Mouse (Mus musculus) kidney, embryonic 15.5 days (tissue): ENCODE data around the gene Igf1r. TPM values are rescaled to one million over a fixed set of nuclear protein-coding genes. Genes with fewer than 3 reads are reported as not detected.

Source experiments
- ATAC-seq: fragments of 200-750 bp; cut with Nextera tagmentation; replicated peaks from 2 replicates; pipeline ENCODE4 v1.8.0; 2017; ENCODE audit warnings: moderate TSS enrichment; ENCODE audit not compliant: low FRiP score
- H3K27ac ChIP-seq: fragments of 300-500 bp; sonication (generic); 2 replicates; pipeline ENCODE4 v1.5.1; 2015; ENCODE audit warnings: mild to moderate bottlenecking, inconsistent platforms
- H3K27me3 ChIP-seq: fragments of 300-500 bp; sonication (generic); 2 replicates; pipeline ENCODE4 v1.6.1; 2015; ENCODE audit warnings: inconsistent platforms
- H3K36me3 ChIP-seq: fragments of 300-500 bp; sonication (generic); 2 replicates; pipeline ENCODE4 v1.6.1; 2015; ENCODE audit warnings: inconsistent platforms
- H3K4me1 ChIP-seq: fragments of 300-500 bp; sonication (generic); 2 replicates; pipeline ENCODE4 v1.6.1; 2015; ENCODE audit warnings: inconsistent platforms
- H3K4me2 ChIP-seq: fragments of 300-500 bp; sonication (generic); 2 replicates; pipeline ENCODE4 v1.6.1; 2015; ENCODE audit warnings: moderate library complexity, mild to moderate bottlenecking, inconsistent platforms
- H3K4me3 ChIP-seq: fragments of 300-500 bp; sonication (generic); replicated peaks from 2 replicates; pipeline ENCODE4 v1.5.1; 2015; ENCODE audit warnings: mild to moderate bottlenecking, inconsistent platforms
- H3K9ac ChIP-seq: fragments of 300-500 bp; sonication (generic); 2 replicates; pipeline ENCODE4 v1.6.1; 2015; ENCODE audit warnings: mild to moderate bottlenecking, inconsistent platforms
- H3K9me3 ChIP-seq: fragments of 300-500 bp; sonication (generic); replicated peaks from 2 replicates; pipeline ENCODE4 v1.6.1; 2016; ENCODE audit warnings: inconsistent platforms
- WGBS: fragments of 180-500 bp; shearing (Covaris S2); methylation state at CpG from one replicate; pipeline ENCODE4 v1.1.7; 2015; ENCODE audit warnings: mixed read lengths; 5-methylcytosine and 5-hydroxymethylcytosine counted together
- polyA plus RNA-seq: library from polyadenylated mRNA; unstranded; fragments of >200 nt; fragmentation: Nextera tagmentation; extraction: Ambion mirVana; gene quantifications from 2 replicates; pipeline ENCODE4 v1.2.1, GENCODE M21; 2015

The Igf1r gene
- polyA plus RNA-seq, 1 experiment from 2014 or later: 26.9 TPM

- no peaks in the 10 kb centered on the region for H3K36me3 ChIP-seq
- no peak overlapping the region for H3K9ac ChIP-seq
- ATAC-seq: no peak
- H3K9me3 ChIP-seq: no peaks in the 10 kb centered on the region
- H3K27ac ChIP-seq: no peak overlapping the region
- no peak overlapping the region for H3K4me3 ChIP-seq
- no peaks in the 10 kb centered on the region for H3K27me3 ChIP-seq
- no peak overlapping the region for H3K4me2 ChIP-seq
- peaks cover 71% of the 10 kb centered on the region for H3K4me1 ChIP-seq
- 65% methylated on average over 6 of the region's 6 CpGs for WGBS
Observed at GRCm38 (mm10) chr7:68059690-68060089, 107.1 kb downstream of the Igf1r start.

- H3K9ac ChIP-seq: no peak overlapping the region
- no peak overlapping the region for H3K4me2 ChIP-seq
- WGBS: 75% methylated on average over 9 of the region's 9 CpGs
- H3K27ac ChIP-seq: no peak overlapping the region
- no peaks in the 10 kb centered on the region for H3K9me3 ChIP-seq
- peaks cover 76% of the 10 kb centered on the region for H3K4me1 ChIP-seq
- no peaks in the 10 kb centered on the region for H3K36me3 ChIP-seq
- no peak for ATAC-seq
- no peaks in the 10 kb centered on the region for H3K27me3 ChIP-seq
- no peak overlapping the region for H3K4me3 ChIP-seq
Observed at GRCm38 (mm10) chr7:68061434-68061833, 108.8 kb downstream of the Igf1r start.

GRCm38 (mm10) chr7:68062170-68062848 lies 109.7 kb downstream of the Igf1r start:
- no peak overlapping the region for H3K4me3 ChIP-seq
- 74% methylated on average over 13 of the region's 13 CpGs for WGBS
- H3K27me3 ChIP-seq: no peaks in the 10 kb centered on the region
- H3K9ac ChIP-seq: no peak overlapping the region
- no peak for ATAC-seq
- peaks cover 83% of the 10 kb centered on the region for H3K4me1 ChIP-seq
- H3K27ac ChIP-seq: no peak overlapping the region
- no peaks in the 10 kb centered on the region for H3K36me3 ChIP-seq
- no peaks in the 10 kb centered on the region for H3K9me3 ChIP-seq
- no peak overlapping the region for H3K4me2 ChIP-seq

- 31% methylated on average over 5 of the region's 5 CpGs for WGBS
- Histone ChIP-seq H3K27ac (no peak overlapping the region), H3K9me3 (no peaks in the 10 kb centered on the region), H3K4me1 (peaks cover 83% of the 10 kb centered on the region), H3K4me2 (no peak overlapping the region), H3K4me3 (no peak overlapping the region), H3K27me3 (no peaks in the 10 kb centered on the region), H3K36me3 (no peaks in the 10 kb centered on the region), H3K9ac (no peak overlapping the region)
- no peak for ATAC-seq
Observed at GRCm38 (mm10) chr7:68062849-68063208, 110.2 kb downstream of the Igf1r start.

DNA sequence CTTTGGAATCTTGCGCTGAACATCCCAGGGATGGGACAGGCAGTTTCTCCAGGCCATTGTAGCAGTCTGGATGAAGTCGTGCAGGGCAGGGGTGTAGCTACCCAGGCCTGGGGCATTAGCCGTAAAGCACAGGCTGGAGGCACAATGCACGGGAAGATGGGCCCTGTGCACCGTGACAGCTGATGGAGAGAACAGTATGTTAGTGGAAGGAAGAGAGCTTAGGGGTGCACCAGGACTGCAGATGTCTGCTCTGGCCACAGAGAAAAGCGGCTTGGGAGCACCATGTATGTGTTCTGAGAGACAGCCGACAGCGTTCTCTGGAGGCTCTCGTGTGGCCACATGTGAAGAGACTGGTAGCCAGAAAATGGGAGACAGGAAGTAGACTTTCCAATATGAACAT lies 111.1 kb downstream of the Igf1r start:
- Histone ChIP-seq H3K4me3 (no peak overlapping the region), H3K9ac (no peak overlapping the region), H3K27me3 (no peaks in the 10 kb centered on the region), H3K27ac (no peak overlapping the region), H3K4me2 (no peak overlapping the region), H3K4me1 (peaks cover 78% of the 10 kb centered on the region), H3K36me3 (no peaks in the 10 kb centered on the region), H3K9me3 (no peaks in the 10 kb centered on the region)
- no peak for ATAC-seq
- 82% methylated on average over 9 of the region's 9 CpGs for whole genome bisulfite sequencing

GRCm38 (mm10) chr7:68064120-68064519 lies 111.5 kb downstream of the Igf1r start:
- H3K4me1 ChIP-seq: peaks cover 80% of the 10 kb centered on the region
- no peak overlapping the region for H3K4me3 ChIP-seq
- H3K4me2 ChIP-seq: no peak overlapping the region
- no peaks in the 10 kb centered on the region for H3K9me3 ChIP-seq
- H3K36me3 ChIP-seq: no peaks in the 10 kb centered on the region
- no peaks in the 10 kb centered on the region for H3K27me3 ChIP-seq
- no peak overlapping the region for H3K9ac ChIP-seq
- WGBS: 88% methylated on average over 8 of the region's 8 CpGs
- ATAC-seq: 0 out of 2 replicates have a peak, but pooled peaks have one; percentile 1
- H3K27ac ChIP-seq: peak overlapping the region; percentile 61

DNA sequence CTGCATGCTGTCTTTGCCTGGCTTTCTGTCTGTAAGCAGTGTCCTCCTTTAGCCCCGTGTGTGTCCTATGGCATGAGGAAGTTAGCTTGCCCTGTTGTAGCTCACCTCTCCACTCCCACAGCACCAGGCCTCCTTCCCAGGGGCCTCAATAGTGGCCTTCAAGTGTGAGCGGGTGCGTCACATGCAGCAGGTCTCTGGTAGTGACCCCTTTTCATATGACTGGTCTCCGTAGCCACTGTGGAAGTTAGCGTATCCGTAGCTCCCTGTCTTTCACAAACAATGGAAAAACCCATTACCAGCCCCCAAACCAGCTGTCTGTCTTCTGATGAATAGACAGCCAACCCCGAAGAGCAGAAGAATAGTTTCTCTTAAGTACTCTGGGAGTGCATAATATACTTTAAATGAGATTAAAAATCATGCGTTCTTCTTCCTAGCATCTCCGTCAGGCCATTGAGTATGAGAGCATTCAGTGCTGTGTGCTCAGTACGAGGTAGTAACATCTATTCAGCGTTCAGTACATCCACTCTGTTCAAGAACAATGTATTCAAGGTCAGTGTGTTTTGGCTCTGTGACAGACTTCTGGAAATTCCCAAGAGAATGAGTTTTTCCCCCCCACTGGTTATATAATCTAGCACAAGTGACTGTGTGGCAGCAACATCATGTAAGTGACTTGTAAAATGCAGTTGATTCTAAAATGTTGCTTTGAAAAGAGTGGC lies 112.2 kb downstream of the Igf1r start:
- H3K36me3 ChIP-seq: no peaks in the 10 kb centered on the region
- no peaks in the 10 kb centered on the region for H3K9me3 ChIP-seq
- no peaks in the 10 kb centered on the region for H3K27me3 ChIP-seq
- H3K27ac ChIP-seq: peak overlapping the region; percentile 61
- peak; percentile 64 for ATAC-seq
- peaks cover 78% of the 10 kb centered on the region for H3K4me1 ChIP-seq
- WGBS: 35% methylated on average over 11 of the region's 11 CpGs
- no peak overlapping the region for H3K4me2 ChIP-seq
- no peak overlapping the region for H3K4me3 ChIP-seq
- H3K9ac ChIP-seq: no peak overlapping the region

DNA sequence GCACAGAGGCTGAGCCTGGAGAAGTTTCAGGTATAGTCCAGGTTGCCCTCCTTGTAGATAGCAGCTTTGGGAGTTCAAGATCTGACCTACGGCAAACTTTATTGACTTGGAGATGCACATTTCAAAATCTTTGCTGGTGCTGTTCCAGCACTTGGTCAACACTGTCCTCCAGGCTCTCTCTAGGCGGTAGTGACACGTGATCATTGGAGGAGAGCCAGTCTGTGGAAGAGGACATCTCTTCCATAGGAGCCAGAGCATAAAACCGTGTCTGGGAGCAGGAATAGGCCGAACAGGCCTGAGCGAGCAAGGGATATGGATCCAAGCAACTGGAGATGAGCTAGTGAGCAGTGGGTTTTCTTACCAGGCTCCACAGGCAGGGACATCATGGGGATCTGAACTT lies 113.3 kb downstream of the Igf1r start:
- H3K9me3 ChIP-seq: no peaks in the 10 kb centered on the region
- H3K36me3 ChIP-seq: no peaks in the 10 kb centered on the region
- ATAC-seq: no peak
- no peaks in the 10 kb centered on the region for H3K27me3 ChIP-seq
- no peak overlapping the region for H3K4me2 ChIP-seq
- WGBS: 77% methylated on average over 6 of the region's 6 CpGs
- no peak overlapping the region for H3K4me3 ChIP-seq
- peaks cover 78% of the 10 kb centered on the region for H3K4me1 ChIP-seq
- H3K27ac ChIP-seq: 0 out of 2 replicates have a peak overlapping the region, but pooled peaks have one; percentile 11
- H3K9ac ChIP-seq: no peak overlapping the region

GRCm38 (mm10) chr7:68067321-68067720 lies 114.7 kb downstream of the Igf1r start:
- no peak overlapping the region for H3K27ac ChIP-seq
- no peaks in the 10 kb centered on the region for H3K9me3 ChIP-seq
- peaks cover 76% of the 10 kb centered on the region for H3K4me1 ChIP-seq
- 87% methylated on average over 4 of the region's 4 CpGs for WGBS
- H3K9ac ChIP-seq: no peak overlapping the region
- no peak overlapping the region for H3K4me3 ChIP-seq
- no peak overlapping the region for H3K4me2 ChIP-seq
- H3K36me3 ChIP-seq: no peaks in the 10 kb centered on the region
- no peaks in the 10 kb centered on the region for H3K27me3 ChIP-seq
- no peak for ATAC-seq

- Histone ChIP-seq H3K36me3 (no peaks in the 10 kb centered on the region), H3K4me1 (peaks cover 75% of the 10 kb centered on the region), H3K9ac (no peak overlapping the region), H3K4me3 (no peak overlapping the region), H3K27ac (0 out of 2 replicates have a peak overlapping the region, but pooled peaks have one; percentile 18), H3K9me3 (no peaks in the 10 kb centered on the region), H3K27me3 (no peaks in the 10 kb centered on the region), H3K4me2 (no peak overlapping the region)
- no peak for ATAC-seq
- WGBS: 66% methylated on average over 7 of the region's 7 CpGs
Observed at GRCm38 (mm10) chr7:68069324-68069723, 116.7 kb downstream of the Igf1r start.

DNA sequence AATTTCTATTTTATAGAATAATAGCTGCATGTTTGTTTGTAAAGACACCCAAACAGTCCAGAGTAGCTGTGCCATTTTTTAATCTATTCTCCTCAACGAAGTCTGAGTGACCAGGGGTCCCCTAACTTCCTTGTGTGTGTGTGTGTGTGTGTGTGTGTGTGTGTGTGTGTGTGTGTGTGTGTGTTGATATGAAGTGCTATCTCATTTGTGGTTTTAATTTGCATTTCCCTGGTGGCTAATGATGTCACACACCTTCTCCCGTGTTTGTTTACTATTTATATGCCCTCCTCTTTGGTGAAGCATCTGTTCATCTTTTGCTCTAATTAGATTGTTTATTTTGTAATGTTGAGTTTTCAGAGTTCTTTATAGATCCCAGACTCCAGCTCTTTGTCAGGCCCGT lies 117.4 kb downstream of the Igf1r start:
- no peak for ATAC-seq
- Histone ChIP-seq H3K36me3 (no peaks in the 10 kb centered on the region), H3K9me3 (no peaks in the 10 kb centered on the region), H3K27ac (0 out of 2 replicates have a peak overlapping the region, but pooled peaks have one; percentile 18), H3K4me1 (peaks cover 71% of the 10 kb centered on the region), H3K27me3 (no peaks in the 10 kb centered on the region), H3K9ac (no peak overlapping the region), H3K4me3 (no peak overlapping the region), H3K4me2 (no peak overlapping the region)
- WGBS: 32% methylated on average over 3 of the region's 3 CpGs

DNA sequence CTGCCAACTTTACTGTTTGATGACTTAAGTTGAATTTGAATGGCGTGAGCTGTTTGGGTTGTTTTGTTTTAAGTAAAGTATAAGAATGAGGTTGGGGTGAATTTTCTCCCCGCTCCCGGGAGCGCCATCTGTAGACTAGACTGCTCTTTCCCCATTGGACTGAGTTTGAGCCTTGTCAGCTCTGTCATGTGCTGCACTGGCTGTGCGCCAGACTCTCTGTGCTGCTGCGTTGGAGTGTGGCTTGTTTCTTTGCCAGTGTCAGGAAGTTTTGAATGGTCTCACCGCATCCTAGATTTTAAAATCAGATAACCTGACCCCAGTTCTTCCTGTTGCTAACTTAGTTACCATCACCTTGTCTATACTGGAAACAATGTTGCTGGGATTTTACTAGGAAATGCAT lies 118.0 kb downstream of the Igf1r start:
- Histone ChIP-seq H3K4me2 (no peak overlapping the region), H3K9me3 (no peaks in the 10 kb centered on the region), H3K27ac (0 out of 2 replicates have a peak overlapping the region, but pooled peaks have one; percentile 2), H3K9ac (no peak overlapping the region), H3K4me3 (no peak overlapping the region), H3K36me3 (no peaks in the 10 kb centered on the region), H3K4me1 (peaks cover 69% of the 10 kb centered on the region), H3K27me3 (no peaks in the 10 kb centered on the region)
- WGBS: 29% methylated on average over 7 of the region's 7 CpGs
- no peak for ATAC-seq
